Mouse (Mus musculus) midbrain, postnatal 0 days (tissue): ENCODE data around the gene Rho. TPM values are rescaled to one million over a fixed set of nuclear protein-coding genes. Genes with fewer than 3 reads are reported as not detected.

Source experiments
- ATAC-seq: fragments of 200-750 bp; cut with Nextera tagmentation; 2 replicates; pipeline ENCODE4 v1.8.0; 2017; ENCODE audit warnings: moderate number of reproducible peaks, mild to moderate bottlenecking, moderate TSS enrichment, moderate library complexity; ENCODE audit not compliant: low FRiP score
- DNase-seq: peaks from one replicate; pipeline ENCODE4 v3.0.0-alpha.2; 2015; ENCODE audit warnings: low spot score
- H3K27ac ChIP-seq: fragments of 300-500 bp; sonication (generic); 2 replicates; pipeline ENCODE4 v1.5.1; 2014; ENCODE audit warnings: low read depth, mild to moderate bottlenecking, low read length, mixed read lengths
- H3K27me3 ChIP-seq: fragments of 300-500 bp; sonication (generic); 2 replicates; pipeline ENCODE4 v1.6.1; 2014; ENCODE audit warnings: low read length, control low read depth, mixed read lengths; ENCODE audit not compliant: insufficient read depth
- H3K36me3 ChIP-seq: fragments of 300-500 bp; sonication (generic); 2 replicates; pipeline ENCODE4 v1.6.1; 2014; ENCODE audit warnings: low read length, control low read depth, mixed read lengths; ENCODE audit not compliant: insufficient read depth
- H3K4me1 ChIP-seq: fragments of 300-500 bp; sonication (generic); 2 replicates; pipeline ENCODE4 v1.6.1; 2014; ENCODE audit warnings: mild to moderate bottlenecking, control low read depth, antibody characterized with exemption, low read length, mixed read lengths; ENCODE audit not compliant: insufficient read depth
- H3K4me2 ChIP-seq: fragments of 300-500 bp; sonication (generic); 2 replicates; pipeline ENCODE4 v1.6.1; 2014; ENCODE audit warnings: low read depth, mild to moderate bottlenecking, low read length, mixed read lengths; ENCODE audit not compliant: poor library complexity, severe bottlenecking
- H3K4me3 ChIP-seq: fragments of 300-500 bp; sonication (generic); 2 replicates; pipeline ENCODE4 v1.5.1; 2014; ENCODE audit warnings: low read depth, mild to moderate bottlenecking, low read length, moderate library complexity
- H3K9ac ChIP-seq: fragments of 300-500 bp; sonication (generic); replicated peaks from 2 replicates; pipeline ENCODE4 v1.6.1; 2014; ENCODE audit warnings: mild to moderate bottlenecking, low read length, moderate library complexity, mixed read lengths; ENCODE audit not compliant: poor library complexity, severe bottlenecking
- H3K9me3 ChIP-seq: fragments of 300-500 bp; sonication (generic); 2 replicates; pipeline ENCODE4 v1.6.1; 2016; ENCODE audit warnings: low read length, control low read depth
- CTCF ChIP-seq: IDR thresholded peaks from 2 replicates; pipeline ENCODE4 v1.5.1; 2016; ENCODE audit warnings: antibody characterized with exemption, mild to moderate bottlenecking
- WGBS: fragments of 180-500 bp; shearing (Covaris S2); extraction: QIAGEN DNeasy Blood & Tissue Kit; methylation state at CpG from one replicate; pipeline ENCODE4 v1.1.7; 2014; 5-methylcytosine and 5-hydroxymethylcytosine counted together
- polyA plus RNA-seq: library from polyadenylated mRNA; unstranded; fragments of >200 nt; fragmentation: Nextera tagmentation; extraction: Ambion mirVana; gene quantifications from 2 replicates; pipeline ENCODE4 v1.2.1, GENCODE M21; 2015
- total RNA-seq: library from RNA; depleted of rRNA; stranded (reverse); fragments of >200 nt; gene quantifications from 2 replicates; pipeline ENCODE4 v1.2.3, GENCODE M21; 2014

The Rho gene
- total and polyA plus RNA-seq, 2 experiments from 2014 or later, result 0.11 to 0.12 TPM

DNA sequence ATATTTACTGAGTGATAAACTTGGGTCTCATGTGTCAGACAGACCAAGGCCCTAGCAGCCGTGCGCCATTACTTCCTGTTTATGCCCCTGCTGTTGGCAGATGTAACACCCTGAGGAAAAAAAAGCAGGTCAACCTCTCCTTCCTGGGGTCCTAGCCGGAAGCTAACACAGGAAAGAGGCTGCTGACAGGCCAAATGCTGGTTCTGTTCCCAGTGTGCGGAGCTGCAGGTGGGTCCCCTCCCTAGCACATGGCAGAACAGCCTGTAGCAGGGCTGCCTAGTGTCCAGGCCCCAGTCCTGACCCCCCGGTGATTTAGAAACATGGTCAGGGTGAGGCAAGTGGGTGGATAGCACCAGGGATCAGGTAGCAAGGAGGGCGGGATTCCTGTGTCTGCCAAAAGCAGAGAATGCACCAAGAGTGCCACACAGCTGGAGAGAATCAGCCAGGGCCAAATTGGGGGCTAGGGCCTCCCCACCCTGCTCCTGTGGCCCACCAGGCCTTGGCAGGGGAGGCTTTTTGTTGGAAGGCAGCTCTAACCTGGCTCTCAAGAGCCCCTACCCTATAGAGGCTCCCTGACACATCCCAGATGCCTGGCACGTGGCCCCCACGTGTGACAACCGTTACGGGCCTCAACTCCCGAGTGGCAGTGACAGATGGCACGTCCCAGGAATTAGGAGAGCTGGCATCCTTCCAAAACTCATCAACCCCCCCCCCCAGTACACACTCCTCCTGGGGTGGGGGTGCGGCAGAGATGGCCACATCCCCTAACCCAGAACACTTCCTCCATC lies 39.9 kb downstream of the Rho start:
- no peaks in the 10 kb centered on the region for H3K27me3 ChIP-seq
- DNase-seq (no peak), ATAC-seq (no peak)
- H3K4me3 ChIP-seq, result no peak overlapping the region
- 0 out of 2 replicates have a peak, but pooled peaks cover 3% of the 10 kb centered on the region for H3K4me1 ChIP-seq
- WGBS, result 60% methylated on average over 13 of the region's 13 CpGs
- no peak overlapping the region for H3K4me2 ChIP-seq
- no peak for TF ChIP-seq CTCF
- H3K27ac ChIP-seq, result no peak overlapping the region
- H3K9ac ChIP-seq, result 0 out of 2 replicates have a peak overlapping the region, but pooled peaks have one; percentile 33
- no peaks in the 10 kb centered on the region for H3K9me3 ChIP-seq
- no peaks in the 10 kb centered on the region for H3K36me3 ChIP-seq

DNA sequence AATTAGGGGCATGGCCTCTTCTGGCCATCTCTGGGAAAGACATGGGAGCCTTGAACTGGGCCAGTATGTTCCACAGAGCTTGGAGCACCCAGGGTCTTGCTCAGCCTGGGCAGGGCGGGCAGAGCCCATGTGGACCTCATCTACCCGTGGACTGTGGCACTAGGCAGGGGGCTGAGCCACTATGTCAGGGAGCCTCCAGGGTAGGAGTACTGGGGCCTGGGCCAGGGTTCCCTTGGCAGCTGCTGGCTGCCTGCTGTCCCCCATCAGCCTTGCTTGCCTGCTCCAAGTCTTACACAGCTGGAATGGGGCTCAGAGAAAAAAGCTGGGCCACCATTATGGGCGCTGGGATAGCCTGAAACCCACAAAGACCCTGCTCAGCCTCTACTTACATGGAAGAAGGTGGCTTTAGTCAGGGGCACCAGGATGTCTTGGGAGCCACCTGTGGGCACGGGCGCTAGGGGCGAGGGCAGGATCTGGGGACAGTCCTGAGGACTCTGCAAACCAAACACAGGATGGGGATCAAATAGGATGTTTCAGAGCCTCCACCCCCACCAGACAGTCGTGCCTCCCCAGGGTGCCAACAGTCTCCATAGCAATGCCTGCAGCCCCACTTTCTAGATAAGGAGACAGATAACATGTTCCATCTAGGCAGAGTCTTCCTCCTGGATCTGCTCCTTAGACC lies 40.7 kb downstream of the Rho start:
- Histone ChIP-seq H3K36me3 (no peaks in the 10 kb centered on the region), H3K9ac (no peak overlapping the region), H3K9me3 (no peaks in the 10 kb centered on the region), H3K4me1 (0 out of 2 replicates have a peak, but pooled peaks cover 3% of the 10 kb centered on the region), H3K27me3 (no peaks in the 10 kb centered on the region), H3K27ac (no peak overlapping the region), H3K4me3 (no peak overlapping the region), H3K4me2 (no peak overlapping the region)
- ATAC-seq (no peak), DNase-seq (no peak)
- TF ChIP-seq CTCF, result no peak
- WGBS, result 73% methylated on average over 7 of the region's 7 CpGs

DNA sequence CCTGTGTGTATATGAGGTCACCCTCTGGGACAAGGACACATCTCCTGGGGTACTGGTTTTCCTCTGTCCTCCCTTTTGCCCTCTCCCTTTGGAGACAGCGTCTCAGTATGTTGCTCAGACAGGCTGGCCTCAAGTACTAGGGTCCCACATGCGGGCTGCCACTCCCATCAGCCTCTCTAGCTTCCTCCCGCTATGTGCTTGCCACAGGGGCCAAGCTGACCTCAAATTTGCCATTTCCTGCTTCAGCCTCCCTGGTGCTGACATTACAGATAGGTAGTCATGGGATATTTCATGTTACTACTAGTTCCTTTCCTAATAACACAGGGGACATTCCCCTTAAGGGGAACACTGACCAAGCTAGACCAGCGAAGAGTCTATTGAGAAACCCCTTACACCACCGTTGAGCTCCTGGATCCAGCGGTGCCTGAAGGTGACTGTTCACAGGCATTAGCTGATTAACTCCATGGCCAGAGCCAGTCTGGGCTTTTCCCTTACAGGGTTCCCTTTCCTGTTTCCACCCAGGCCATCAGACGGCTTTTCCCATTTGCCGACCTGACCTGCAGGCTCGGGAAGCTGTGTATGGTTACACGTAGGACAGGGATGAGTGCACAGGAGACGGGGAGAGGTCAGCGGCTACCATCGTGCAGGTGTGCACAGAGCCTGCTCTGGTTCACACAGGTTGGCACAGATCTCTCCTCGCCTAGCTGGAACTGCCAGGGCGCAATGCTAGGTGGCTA lies 41.8 kb downstream of the Rho start:
- no peak for TF ChIP-seq CTCF
- H3K9ac ChIP-seq, result no peak overlapping the region
- no peaks in the 10 kb centered on the region for H3K36me3 ChIP-seq
- no peak for ATAC-seq
- 0 out of 2 replicates have a peak, but pooled peaks cover 3% of the 10 kb centered on the region for H3K4me1 ChIP-seq
- no peaks in the 10 kb centered on the region for H3K9me3 ChIP-seq
- H3K4me3 ChIP-seq, result no peak overlapping the region
- 89% methylated on average over 15 of the region's 15 CpGs for WGBS
- no peaks in the 10 kb centered on the region for H3K27me3 ChIP-seq
- H3K27ac ChIP-seq, result no peak overlapping the region
- no peak for DNase-seq
- H3K4me2 ChIP-seq, result no peak overlapping the region

DNA sequence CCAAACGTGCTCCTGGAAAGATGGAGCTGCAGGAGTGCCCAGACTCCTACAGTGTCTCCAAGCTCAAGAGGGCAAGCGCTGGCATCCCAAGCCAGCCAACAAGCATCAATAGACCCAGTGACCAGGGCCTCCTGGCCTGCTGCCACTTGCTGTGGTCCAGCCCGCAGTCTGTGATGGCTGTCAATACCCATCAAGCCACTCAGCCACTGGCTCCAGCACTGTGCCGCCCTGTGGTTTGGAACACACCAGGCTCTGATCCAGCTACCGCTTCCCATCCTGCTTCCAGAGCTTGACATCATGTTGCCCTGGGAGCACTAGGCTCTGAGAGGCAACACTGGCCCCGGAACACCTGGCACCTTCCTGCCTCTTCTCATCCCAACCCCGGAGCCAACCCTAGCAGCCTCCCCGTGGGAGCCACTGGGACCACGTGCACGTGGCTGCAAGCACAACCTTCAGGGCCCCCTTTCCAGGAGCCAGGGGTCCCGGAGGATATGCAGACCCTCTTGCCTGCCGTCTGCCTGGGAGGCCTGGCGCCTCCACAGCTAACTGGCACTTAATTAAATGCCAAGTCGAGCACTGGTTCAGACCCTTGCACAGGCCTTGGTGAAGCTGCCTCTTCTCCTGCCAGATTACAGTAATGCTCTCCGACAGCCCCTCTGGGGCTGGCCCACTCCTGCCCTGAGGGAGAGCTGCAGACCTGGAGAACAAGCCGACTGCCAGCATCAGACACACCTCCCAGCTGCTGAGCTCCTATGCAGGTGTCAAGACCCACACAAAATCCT lies 42.5 kb downstream of the Rho start:
- 0 out of 2 replicates have a peak, but pooled peaks cover 3% of the 10 kb centered on the region for H3K4me1 ChIP-seq
- H3K9me3 ChIP-seq, result no peaks in the 10 kb centered on the region
- no peak overlapping the region for H3K9ac ChIP-seq
- H3K36me3 ChIP-seq, result no peaks in the 10 kb centered on the region
- H3K27ac ChIP-seq, result no peak overlapping the region
- H3K4me3 ChIP-seq, result no peak overlapping the region
- H3K4me2 ChIP-seq, result no peak overlapping the region
- no peaks in the 10 kb centered on the region for H3K27me3 ChIP-seq
- ATAC-seq, result peak; percentile 38; the same call in 1 of the 2 replicates
- DNase-seq, result peak; percentile 62
- TF ChIP-seq CTCF, result no peak
- WGBS, result 62% methylated on average over 16 of the region's 16 CpGs

DNA sequence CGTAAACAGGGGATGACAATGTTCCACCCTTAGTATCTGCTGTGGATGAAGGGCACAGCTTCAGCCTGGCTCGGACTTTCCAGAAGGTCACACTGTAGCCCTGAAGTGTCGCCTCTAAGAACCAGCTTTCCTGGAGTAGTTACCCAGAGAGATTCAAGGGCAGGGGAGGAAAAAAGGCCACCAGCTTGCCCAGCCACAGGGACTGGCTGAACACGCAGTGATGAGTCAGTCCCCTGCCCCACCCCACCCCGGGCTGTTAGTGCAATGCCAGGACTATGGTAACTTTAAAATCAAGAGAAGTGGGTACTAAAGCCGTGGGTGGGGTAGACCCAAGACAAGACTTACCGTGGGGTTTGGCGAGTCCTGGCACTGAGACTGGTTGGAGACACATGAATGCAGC lies 44.1 kb downstream of the Rho start:
- DNase-seq (no peak), ATAC-seq (no peak)
- no peak for TF ChIP-seq CTCF
- Histone ChIP-seq H3K27me3 (no peaks in the 10 kb centered on the region), H3K27ac (no peak overlapping the region), H3K4me1 (0 out of 2 replicates have a peak, but pooled peaks cover 3% of the 10 kb centered on the region), H3K4me3 (no peak overlapping the region), H3K36me3 (no peaks in the 10 kb centered on the region), H3K9me3 (no peaks in the 10 kb centered on the region), H3K4me2 (no peak overlapping the region), H3K9ac (no peak overlapping the region)
- WGBS, result 86% methylated on average over 8 of the region's 8 CpGs
